Mouse (Mus musculus) neural tube, embryonic 14.5 days (tissue): Measurements from ENCODE around the gene Wdr90. TPM values are rescaled to one million over a fixed set of nuclear protein-coding genes. Genes with fewer than 3 reads are reported as not detected.

Source experiments
- ATAC-seq: fragments of 200-750 bp; cut with Nextera tagmentation; 2 replicates; pipeline ENCODE4 v1.8.0; 2017; ENCODE audit warnings: low read depth, mild to moderate bottlenecking, moderate TSS enrichment, moderate library complexity
- H3K27ac ChIP-seq: fragments of 300-500 bp; sonication (generic); 2 replicates; pipeline ENCODE4 v1.5.1; 2014; ENCODE audit warnings: low read depth, mild to moderate bottlenecking, control low read depth, low read length, moderate library complexity, mixed read lengths
- H3K27me3 ChIP-seq: fragments of 300-500 bp; sonication (generic); 2 replicates; pipeline ENCODE4 v1.6.1; 2014; ENCODE audit warnings: low read length; ENCODE audit not compliant: control insufficient read depth, insufficient read depth
- H3K36me3 ChIP-seq: fragments of 300-500 bp; sonication (generic); 2 replicates; pipeline ENCODE4 v1.6.1; 2014; ENCODE audit warnings: low read length, mixed read lengths; ENCODE audit not compliant: control insufficient read depth, insufficient read depth
- H3K4me1 ChIP-seq: fragments of 300-500 bp; sonication (generic); 2 replicates; pipeline ENCODE4 v1.6.1; 2014; ENCODE audit warnings: low read length; ENCODE audit not compliant: control insufficient read depth, insufficient read depth
- H3K4me2 ChIP-seq: fragments of 300-500 bp; sonication (generic); 2 replicates; pipeline ENCODE4 v1.6.1; 2014; ENCODE audit warnings: mild to moderate bottlenecking, low read depth, low read length, control low read depth
- H3K4me3 ChIP-seq: fragments of 300-500 bp; sonication (generic); 2 replicates; pipeline ENCODE4 v1.5.1; 2014; ENCODE audit warnings: low read depth, low read length, control low read depth, mixed read lengths
- H3K9ac ChIP-seq: fragments of 300-500 bp; sonication (generic); replicated peaks from 2 replicates; pipeline ENCODE4 v1.6.1; 2014; ENCODE audit warnings: low read depth, mild to moderate bottlenecking, control low read depth, low read length, mixed read lengths
- H3K9me3 ChIP-seq: fragments of 300-500 bp; sonication (generic); 2 replicates; pipeline ENCODE4 v1.6.1; 2016; ENCODE audit warnings: low read length; ENCODE audit not compliant: control insufficient read depth
- WGBS: fragments of 180-500 bp; shearing (Covaris S2); extraction: QIAGEN DNeasy Blood & Tissue Kit; methylation state at CpG from one replicate; pipeline ENCODE4 v1.1.7; 2014; 5-methylcytosine and 5-hydroxymethylcytosine counted together
- polyA plus RNA-seq: library from polyadenylated mRNA; unstranded; fragments of >200 nt; fragmentation: Nextera tagmentation; extraction: Ambion mirVana; gene quantifications from 2 replicates; pipeline ENCODE4 v1.2.1, GENCODE M21; 2014

Gene Wdr90
- polyA plus RNA-seq, 1 experiment from 2014 or later: 12.1 TPM

- H3K27me3 ChIP-seq: no peaks in the 10 kb centered on the region
- peaks cover 14% of the 10 kb centered on the region; the same call in 1 of the 2 replicates for H3K4me1 ChIP-seq
- no peaks in the 10 kb centered on the region for H3K9me3 ChIP-seq
- H3K4me2 ChIP-seq: no peak overlapping the region
- H3K36me3 ChIP-seq: peaks cover 32% of the 10 kb centered on the region
- no peak overlapping the region for H3K27ac ChIP-seq
- WGBS: 90% methylated on average over 3 of the region's 3 CpGs
- ATAC-seq: no peak
- H3K4me3 ChIP-seq: no peak overlapping the region
- H3K9ac ChIP-seq: no peak overlapping the region
These were observed 18.8 kb downstream of the Wdr90 start for GRCm38 (mm10) chr17:25842509-25842908.

GRCm38 (mm10) chr17:25841117-25841880 lies 20.0 kb downstream of the Wdr90 start, which contains the start of gene Gm20683:
Gene Gm20683 (minus strand): TSS chr17:25841763.
- peaks cover 28% of the 10 kb centered on the region for H3K36me3 ChIP-seq
- peaks cover 24% of the 10 kb centered on the region for H3K4me1 ChIP-seq
- no peaks in the 10 kb centered on the region for H3K27me3 ChIP-seq
- H3K4me2 ChIP-seq: no peak within 1 kb of the TSS
- no peak within 1 kb of the TSS for H3K9ac ChIP-seq
- WGBS: 95% methylated on average over 22 of the region's 22 CpGs
- ATAC-seq: no peak
- no peak within 1 kb of the TSS for H3K4me3 ChIP-seq
- no peaks in the 10 kb centered on the region for H3K9me3 ChIP-seq
- H3K27ac ChIP-seq: no peak within 1 kb of the TSS

GRCm38 (mm10) chr17:25840519-25840918 lies 20.8 kb downstream of the Wdr90 start:
- H3K9me3 ChIP-seq: no peaks in the 10 kb centered on the region
- H3K4me3 ChIP-seq: no peak overlapping the region
- 93% methylated on average over 6 of the region's 6 CpGs for WGBS
- H3K27ac ChIP-seq: no peak overlapping the region
- ATAC-seq: no peak
- H3K36me3 ChIP-seq: peaks cover 28% of the 10 kb centered on the region
- H3K4me2 ChIP-seq: no peak overlapping the region
- no peak overlapping the region for H3K9ac ChIP-seq
- H3K27me3 ChIP-seq: no peaks in the 10 kb centered on the region
- H3K4me1 ChIP-seq: peaks cover 32% of the 10 kb centered on the region

- no peak overlapping the region for H3K9ac ChIP-seq
- H3K4me1 ChIP-seq: peaks cover 38% of the 10 kb centered on the region
These were observed 21.7 kb downstream of the Wdr90 start for GRCm38 (mm10) chr17:25839455-25840235.

GRCm38 (mm10) chr17:25838904-25839303 lies 22.4 kb downstream of the Wdr90 start:
- no peak overlapping the region for H3K4me3 ChIP-seq
- peaks cover 44% of the 10 kb centered on the region for H3K4me1 ChIP-seq
- 91% methylated on average over 4 of the region's 4 CpGs for WGBS
- no peak overlapping the region for H3K4me2 ChIP-seq
- no peak overlapping the region for H3K9ac ChIP-seq
- no peak for ATAC-seq
- no peaks in the 10 kb centered on the region for H3K9me3 ChIP-seq
- no peaks in the 10 kb centered on the region for H3K27me3 ChIP-seq
- peaks cover 28% of the 10 kb centered on the region for H3K36me3 ChIP-seq
- H3K27ac ChIP-seq: no peak overlapping the region

More at GRCm38 (mm10) chr17:25839455-25840235, 21.7 kb downstream of the Wdr90 start:
- Histone ChIP-seq H3K4me2 (no peak overlapping the region), H3K27ac (no peak overlapping the region), H3K36me3 (peaks cover 28% of the 10 kb centered on the region), H3K27me3 (no peaks in the 10 kb centered on the region), H3K9me3 (no peaks in the 10 kb centered on the region), H3K4me3 (no peak overlapping the region)
- no peak for ATAC-seq
- 85% methylated on average over 14 of the region's 14 CpGs for WGBS

GRCm38 (mm10) chr17:25837533-25837932 lies 23.8 kb downstream of the Wdr90 start:
- H3K4me3 ChIP-seq: 0 out of 2 replicates have a peak overlapping the region, but pooled peaks have one; percentile 38
- H3K9me3 ChIP-seq: no peaks in the 10 kb centered on the region
- H3K27ac ChIP-seq: peak overlapping the region; percentile 83
- no peak for ATAC-seq
- H3K4me2 ChIP-seq: peak overlapping the region; percentile 72
- no peaks in the 10 kb centered on the region for H3K27me3 ChIP-seq
- H3K4me1 ChIP-seq: peaks cover 42% of the 10 kb centered on the region
- peaks cover 28% of the 10 kb centered on the region for H3K36me3 ChIP-seq
- WGBS: 18% methylated on average over 3 of the region's 3 CpGs
- no peak overlapping the region for H3K9ac ChIP-seq

- H3K4me1 ChIP-seq: peaks cover 42% of the 10 kb centered on the region
These were observed 24.3 kb downstream of the Wdr90 start, which contains the start of gene Rhbdl1 for GRCm38 (mm10) chr17:25837076-25837410. Gene Rhbdl1 (minus strand): TSS chr17:25837295.

GRCm38 (mm10) chr17:25836397-25837075 lies 24.8 kb downstream of the Wdr90 start:
- peaks cover 48% of the 10 kb centered on the region for H3K4me1 ChIP-seq
- ATAC-seq: no peak

More at GRCm38 (mm10) chr17:25837076-25837410, 24.3 kb downstream of the Wdr90 start, which contains the start of gene Rhbdl1:
- ATAC-seq: peak; percentile 19; the same call in 1 of the 2 replicates
- 2% methylated on average over 26 of the region's 29 CpGs for WGBS
- peak within 1 kb of the TSS; percentile 73 for H3K9ac ChIP-seq
- no peaks in the 10 kb centered on the region for H3K27me3 ChIP-seq
- no peaks in the 10 kb centered on the region for H3K9me3 ChIP-seq
- peak within 1 kb of the TSS; percentile 83 for H3K27ac ChIP-seq
- peak within 1 kb of the TSS; percentile 72 for H3K4me2 ChIP-seq
- peak within 1 kb of the TSS; percentile 38 for H3K4me3 ChIP-seq
- H3K36me3 ChIP-seq: peaks cover 26% of the 10 kb centered on the region

More at GRCm38 (mm10) chr17:25836397-25837075, 24.8 kb downstream of the Wdr90 start:
- Histone ChIP-seq H3K27me3 (no peaks in the 10 kb centered on the region), H3K4me3 (peak overlapping the region; percentile 38), H3K4me2 (peak overlapping the region; percentile 72), H3K36me3 (peaks cover 22% of the 10 kb centered on the region), H3K9ac (peak overlapping the region; percentile 73), H3K9me3 (no peaks in the 10 kb centered on the region), H3K27ac (peak overlapping the region; percentile 83)
- WGBS: 20% methylated on average over 23 of the region's 23 CpGs
